Mouse (Mus musculus) hindbrain, embryonic 15.5 days (tissue): ENCODE measurements around the gene Kidins220. TPM values are rescaled to one million over a fixed set of nuclear protein-coding genes. Genes with fewer than 3 reads are reported as not detected.

Experiments used
- ATAC-seq: fragments of 200-750 bp; cut with Nextera tagmentation; 2 replicates; pipeline ENCODE4 v1.8.0; 2017; ENCODE audit warnings: low read depth, moderate number of reproducible peaks, moderate TSS enrichment; ENCODE audit not compliant: low FRiP score
- H3K27ac ChIP-seq: fragments of 300-500 bp; sonication (generic); replicated peaks from 2 replicates; pipeline ENCODE4 v1.5.1; 2015; ENCODE audit warnings: mild to moderate bottlenecking, inconsistent platforms
- H3K27me3 ChIP-seq: fragments of 300-500 bp; sonication (generic); 2 replicates; pipeline ENCODE4 v1.6.1; 2015; ENCODE audit warnings: control low read depth, inconsistent platforms
- H3K36me3 ChIP-seq: fragments of 300-500 bp; sonication (generic); 2 replicates; pipeline ENCODE4 v1.6.1; 2015; ENCODE audit warnings: control low read depth, inconsistent platforms
- H3K4me1 ChIP-seq: fragments of 300-500 bp; sonication (generic); replicated peaks from 2 replicates; pipeline ENCODE4 v1.6.1; 2015; ENCODE audit warnings: control low read depth, inconsistent platforms
- H3K4me2 ChIP-seq: fragments of 300-500 bp; sonication (generic); 2 replicates; pipeline ENCODE4 v1.6.1; 2015; ENCODE audit warnings: moderate library complexity, mild to moderate bottlenecking, inconsistent platforms
- H3K4me3 ChIP-seq: fragments of 300-500 bp; sonication (generic); 2 replicates; pipeline ENCODE4 v1.5.1; 2015; ENCODE audit warnings: mild to moderate bottlenecking, inconsistent platforms
- H3K9ac ChIP-seq: fragments of 300-500 bp; sonication (generic); 2 replicates; pipeline ENCODE4 v1.6.1; 2015; ENCODE audit warnings: inconsistent platforms
- H3K9me3 ChIP-seq: fragments of 300-500 bp; sonication (generic); 2 replicates; pipeline ENCODE4 v1.6.1; 2016; ENCODE audit warnings: control low read depth, inconsistent platforms
- WGBS: fragments of 180-500 bp; shearing (Covaris S2); methylation state at CpG from one replicate; pipeline ENCODE4 v1.1.7; 2015; 5-methylcytosine and 5-hydroxymethylcytosine counted together
- polyA plus RNA-seq: library from polyadenylated mRNA; unstranded; fragments of >200 nt; fragmentation: Nextera tagmentation; extraction: Ambion mirVana; gene quantifications from 2 replicates; pipeline ENCODE4 v1.2.1, GENCODE M21; 2015

The Kidins220 gene
- polyA plus RNA-seq, 1 experiment from 2014 or later: 140 TPM

DNA sequence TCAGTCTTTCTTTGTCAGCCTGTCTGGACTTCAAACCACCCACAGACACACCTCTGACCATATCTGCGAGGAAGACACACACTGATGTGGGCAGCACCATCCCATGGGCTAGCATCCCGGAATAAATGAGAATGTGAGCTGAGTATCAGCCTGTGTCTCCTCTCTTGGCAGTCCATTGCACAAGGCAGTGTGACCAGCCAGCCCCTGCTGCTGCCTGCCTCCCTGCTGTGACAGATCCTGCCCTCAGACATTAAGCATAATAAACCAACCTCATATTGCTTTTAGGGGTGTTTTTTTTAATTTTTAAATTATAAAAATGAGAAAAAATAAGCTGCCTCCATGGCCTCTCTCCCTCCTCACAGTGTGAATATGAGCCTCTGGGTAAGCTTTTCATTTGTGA, 8.7 kb upstream of the Kidins220 start:
- no peak overlapping the region for H3K4me2 ChIP-seq
- no peak overlapping the region for H3K4me3 ChIP-seq
- no peak overlapping the region for H3K27ac ChIP-seq
- no peak for ATAC-seq
- no peaks in the 10 kb centered on the region for H3K36me3 ChIP-seq
- no peaks in the 10 kb centered on the region for H3K9me3 ChIP-seq
- H3K4me1 ChIP-seq: no peaks in the 10 kb centered on the region
- no peaks in the 10 kb centered on the region for H3K27me3 ChIP-seq
- WGBS: 91% methylated on average over 2 of the region's 2 CpGs
- H3K9ac ChIP-seq: no peak overlapping the region

DNA sequence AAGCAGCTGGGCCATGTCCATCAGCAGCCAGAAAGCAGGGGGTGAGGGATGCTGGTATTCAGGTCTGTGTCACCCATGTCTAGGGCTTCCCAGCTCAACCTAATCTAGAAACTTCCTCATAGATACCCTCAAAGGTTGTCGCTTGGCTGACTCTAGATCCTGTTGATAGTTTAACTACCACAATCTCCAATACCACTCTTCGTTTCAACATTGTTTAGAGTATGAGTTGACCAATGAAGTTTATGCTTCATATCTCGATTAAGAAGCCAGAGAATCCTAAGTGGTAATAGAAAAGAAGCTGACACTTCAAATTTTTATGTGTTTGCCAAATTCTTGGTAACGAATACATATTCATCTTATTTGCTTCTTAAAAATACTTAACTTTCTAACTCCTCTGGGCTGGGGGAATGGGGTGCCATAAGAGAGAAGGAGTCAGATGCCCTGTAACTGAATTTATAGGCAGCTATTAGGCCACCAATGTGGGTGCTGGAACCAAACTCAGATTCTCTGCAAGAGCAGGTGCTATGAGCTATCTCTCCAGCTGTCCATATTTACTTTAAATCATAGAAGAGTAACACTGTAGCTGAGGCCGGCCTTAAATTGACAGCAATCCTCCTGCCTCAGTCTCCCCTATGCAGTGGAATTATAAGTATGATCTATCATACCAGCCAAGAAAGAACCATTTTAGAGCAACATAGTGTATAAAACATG, 3.1 kb upstream of the Kidins220 start:
- no peak overlapping the region for H3K9ac ChIP-seq
- WGBS: 89% methylated on average over 5 of the region's 5 CpGs
- no peaks in the 10 kb centered on the region for H3K36me3 ChIP-seq
- no peak overlapping the region for H3K4me2 ChIP-seq
- H3K4me3 ChIP-seq: no peak overlapping the region
- ATAC-seq: no peak
- H3K9me3 ChIP-seq: no peaks in the 10 kb centered on the region
- peaks cover 13% of the 10 kb centered on the region for H3K4me1 ChIP-seq
- H3K27me3 ChIP-seq: no peaks in the 10 kb centered on the region
- no peak overlapping the region for H3K27ac ChIP-seq

DNA sequence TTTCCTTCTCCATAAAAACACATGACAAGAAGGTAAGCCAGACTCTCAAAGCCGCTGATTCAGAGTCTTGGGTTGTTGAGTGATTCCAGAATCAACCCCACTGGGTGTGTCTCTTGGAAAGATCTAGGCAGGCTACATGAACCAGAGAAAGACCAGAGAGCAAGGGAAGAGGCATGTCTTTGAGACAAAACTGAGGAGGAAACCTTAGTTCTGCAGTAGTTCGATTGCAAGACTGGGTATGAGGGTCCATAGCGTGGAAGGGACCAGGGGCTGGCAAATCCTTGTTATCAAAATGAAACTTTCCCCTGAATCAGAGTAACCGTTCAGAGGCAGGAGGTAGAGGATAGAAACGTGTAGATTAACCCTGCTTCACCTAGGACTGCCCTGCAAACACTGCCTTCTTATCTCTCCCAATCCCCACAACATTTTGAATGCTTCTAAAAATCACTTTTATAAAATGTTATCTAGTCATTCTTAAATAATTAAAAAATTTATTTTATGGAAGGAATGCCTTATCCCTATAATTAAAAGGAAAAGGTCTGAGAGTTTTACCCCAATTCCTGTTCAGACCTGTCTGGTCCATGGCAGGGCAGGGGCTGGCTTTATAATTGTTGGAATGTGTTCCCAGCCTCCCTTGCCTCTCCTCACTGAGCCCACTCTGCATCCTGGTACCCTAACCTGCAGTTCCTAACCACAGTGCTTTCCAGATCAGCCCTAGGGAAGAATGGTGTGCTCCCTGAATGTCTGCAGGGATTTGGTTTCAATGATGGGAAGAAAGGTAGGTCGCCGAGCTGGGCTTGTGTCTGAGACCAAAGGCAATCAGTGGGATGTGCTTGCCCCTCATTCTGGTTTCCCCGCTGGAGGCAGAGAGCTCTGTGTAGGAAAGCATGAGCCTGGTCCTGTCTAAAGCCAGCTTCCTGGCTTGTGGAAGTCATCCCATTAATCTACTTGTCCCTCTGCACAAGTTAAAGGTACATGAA, 2.1 kb upstream of the Kidins220 start:
- H3K9ac ChIP-seq: no peak overlapping the region
- H3K4me3 ChIP-seq: no peak overlapping the region
- peaks cover 22% of the 10 kb centered on the region for H3K4me1 ChIP-seq
- no peaks in the 10 kb centered on the region for H3K27me3 ChIP-seq
- WGBS: 85% methylated on average over 8 of the region's 8 CpGs
- no peak for ATAC-seq
- H3K9me3 ChIP-seq: no peaks in the 10 kb centered on the region
- no peak overlapping the region for H3K4me2 ChIP-seq
- H3K27ac ChIP-seq: no peak overlapping the region
- H3K36me3 ChIP-seq: 0 out of 2 replicates have a peak, but pooled peaks cover 5% of the 10 kb centered on the region

DNA sequence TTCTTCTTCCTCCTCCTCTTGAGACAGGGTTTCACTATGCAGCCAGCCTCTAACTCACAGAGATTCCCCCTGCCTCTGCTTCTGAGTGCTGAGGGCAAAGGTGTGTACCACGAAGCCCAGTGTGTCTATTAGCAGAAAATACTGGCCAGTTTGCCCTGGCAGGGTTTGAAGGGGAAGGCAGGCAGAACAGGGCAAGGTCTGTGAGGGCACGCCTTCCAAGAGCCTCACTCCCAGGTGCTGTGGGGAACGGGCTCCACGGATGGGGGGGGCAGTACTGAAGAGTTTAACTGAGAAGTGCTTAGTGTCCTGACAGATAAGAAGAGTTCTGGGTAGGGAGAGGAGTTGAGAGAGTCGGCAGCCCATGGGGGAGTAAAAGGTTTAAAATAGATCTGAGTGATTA, 1.1 kb upstream of the Kidins220 start:
- no peaks in the 10 kb centered on the region for H3K27me3 ChIP-seq
- H3K9me3 ChIP-seq: no peaks in the 10 kb centered on the region
- H3K4me1 ChIP-seq: peaks cover 22% of the 10 kb centered on the region
- no peak overlapping the region for H3K27ac ChIP-seq
- H3K4me2 ChIP-seq: no peak overlapping the region
- no peak overlapping the region for H3K4me3 ChIP-seq
- ATAC-seq: no peak
- no peak overlapping the region for H3K9ac ChIP-seq
- 0 out of 2 replicates have a peak, but pooled peaks cover 5% of the 10 kb centered on the region for H3K36me3 ChIP-seq
- WGBS: 77% methylated on average over 5 of the region's 5 CpGs

DNA sequence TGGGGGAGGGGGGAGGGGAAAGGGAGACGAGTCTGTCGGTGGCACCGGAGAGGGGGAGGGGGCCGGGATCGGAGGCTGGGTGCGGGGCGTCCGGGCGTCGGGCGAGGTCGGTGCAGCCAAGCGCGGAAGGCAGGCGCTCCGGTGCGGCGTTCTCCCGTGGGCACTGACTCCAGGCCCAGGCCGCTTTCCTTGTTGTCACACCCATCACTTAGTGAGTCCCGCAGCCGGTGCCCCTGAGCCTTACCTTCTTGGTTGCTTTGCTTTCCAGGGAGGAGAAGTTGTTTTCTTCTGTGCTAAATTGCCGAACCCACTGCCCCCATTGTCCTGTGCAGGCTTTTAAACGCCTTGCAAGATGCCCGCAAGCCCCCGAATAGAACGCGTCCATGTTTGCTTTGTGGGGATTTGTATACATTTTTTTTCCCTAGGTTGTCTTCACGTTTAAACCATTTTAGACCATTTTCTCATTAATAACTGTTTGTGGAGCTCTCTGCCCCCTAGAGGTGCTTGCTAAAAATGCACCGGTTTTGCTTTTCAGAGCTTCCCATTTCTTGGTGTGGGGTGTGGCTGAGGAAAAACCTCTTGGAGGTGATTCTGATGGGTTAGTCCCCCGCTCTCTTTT, 499 bp downstream of the Kidins220 start:
- H3K36me3 ChIP-seq: 0 out of 2 replicates have a peak, but pooled peaks cover 5% of the 10 kb centered on the region
- H3K27ac ChIP-seq: peak overlapping the region; percentile 89
- H3K4me1 ChIP-seq: peaks cover 30% of the 10 kb centered on the region
- no peaks in the 10 kb centered on the region for H3K9me3 ChIP-seq
- peak overlapping the region; percentile 53 for H3K4me2 ChIP-seq
- no peaks in the 10 kb centered on the region for H3K27me3 ChIP-seq
- peak overlapping the region; percentile 61 for H3K4me3 ChIP-seq
- H3K9ac ChIP-seq: peak overlapping the region; percentile 66
- WGBS: under 1% methylated on average over 31 of the region's 31 CpGs
- peak; percentile 81 for ATAC-seq

DNA sequence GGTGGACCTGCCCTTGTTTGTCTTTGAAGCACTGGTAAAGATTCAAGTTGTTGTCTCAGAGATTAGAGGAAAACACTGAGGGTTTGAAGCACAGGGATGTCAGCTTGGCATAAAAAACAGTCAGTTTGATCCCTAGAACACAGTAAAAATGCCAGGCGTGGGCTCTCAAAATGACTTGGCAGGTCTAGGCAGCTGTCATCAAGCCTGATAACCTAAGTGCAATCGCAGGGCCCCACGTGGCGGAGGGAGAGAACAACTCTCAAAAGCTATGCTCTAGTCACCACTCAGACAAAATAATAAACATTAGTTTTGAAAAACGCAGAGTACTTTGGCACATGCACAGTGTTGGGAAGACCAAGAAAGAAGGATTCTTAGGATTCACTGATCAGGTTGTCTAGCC, 10.5 kb downstream of the Kidins220 start:
- Histone ChIP-seq H3K4me1 (no peaks in the 10 kb centered on the region), H3K4me2 (no peak overlapping the region), H3K36me3 (peaks cover 41% of the 10 kb centered on the region), H3K9me3 (no peaks in the 10 kb centered on the region), H3K27me3 (no peaks in the 10 kb centered on the region), H3K27ac (no peak overlapping the region), H3K9ac (no peak overlapping the region), H3K4me3 (no peak overlapping the region)
- 88% methylated on average over 5 of the region's 5 CpGs for WGBS
- no peak for ATAC-seq

DNA sequence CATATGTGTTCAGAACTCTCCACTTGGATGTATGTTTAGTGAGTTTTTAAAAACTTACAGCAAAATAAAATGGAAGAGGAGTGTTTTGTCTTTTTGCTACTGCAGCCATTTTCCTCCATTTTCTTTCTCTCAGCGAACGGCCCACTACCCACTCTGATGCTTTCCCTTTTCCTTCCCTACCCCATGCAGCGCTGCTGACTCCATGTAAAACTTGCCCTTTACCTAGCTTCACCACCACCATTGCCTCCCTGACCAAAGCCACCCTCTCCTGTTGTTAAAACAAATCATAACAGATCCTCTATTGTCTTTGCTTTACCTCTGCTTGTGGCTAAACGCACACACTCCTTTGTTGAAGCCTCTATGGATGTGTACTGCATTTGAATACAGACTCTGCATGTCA, 20.6 kb downstream of the Kidins220 start:
- WGBS: 86% methylated on average over 4 of the region's 4 CpGs
- ATAC-seq: no peak
- H3K4me2 ChIP-seq: no peak overlapping the region
- no peak overlapping the region for H3K27ac ChIP-seq
- no peak overlapping the region for H3K4me3 ChIP-seq
- H3K9me3 ChIP-seq: no peaks in the 10 kb centered on the region
- H3K27me3 ChIP-seq: no peaks in the 10 kb centered on the region
- no peaks in the 10 kb centered on the region for H3K4me1 ChIP-seq
- no peak overlapping the region for H3K9ac ChIP-seq
- peaks cover 89% of the 10 kb centered on the region for H3K36me3 ChIP-seq

DNA sequence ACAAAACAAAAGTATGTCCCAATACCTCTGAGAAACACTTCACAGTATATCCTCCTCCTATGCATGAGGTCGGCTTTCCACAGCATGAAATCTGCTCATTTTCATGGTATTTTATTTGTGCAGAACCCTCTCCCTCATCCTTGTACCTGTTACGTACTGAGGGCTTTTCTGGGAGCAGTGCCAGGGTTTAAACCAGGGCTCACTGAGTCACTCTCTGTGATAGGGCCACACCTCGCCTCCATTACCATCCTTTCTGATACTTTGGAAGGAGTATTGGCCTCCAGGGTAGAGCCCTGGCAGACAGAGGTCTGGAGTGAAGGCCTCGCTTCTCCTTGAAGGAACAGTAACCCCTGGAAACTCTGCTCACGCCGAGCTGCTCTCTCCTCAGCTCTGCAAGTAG, 30.6 kb downstream of the Kidins220 start:
- H3K4me3 ChIP-seq: no peak overlapping the region
- no peak overlapping the region for H3K9ac ChIP-seq
- no peak for ATAC-seq
- peaks cover 85% of the 10 kb centered on the region for H3K36me3 ChIP-seq
- no peak overlapping the region for H3K27ac ChIP-seq
- no peaks in the 10 kb centered on the region for H3K9me3 ChIP-seq
- no peaks in the 10 kb centered on the region for H3K27me3 ChIP-seq
- no peak overlapping the region for H3K4me2 ChIP-seq
- 84% methylated on average over 6 of the region's 6 CpGs for WGBS
- no peaks in the 10 kb centered on the region for H3K4me1 ChIP-seq

DNA sequence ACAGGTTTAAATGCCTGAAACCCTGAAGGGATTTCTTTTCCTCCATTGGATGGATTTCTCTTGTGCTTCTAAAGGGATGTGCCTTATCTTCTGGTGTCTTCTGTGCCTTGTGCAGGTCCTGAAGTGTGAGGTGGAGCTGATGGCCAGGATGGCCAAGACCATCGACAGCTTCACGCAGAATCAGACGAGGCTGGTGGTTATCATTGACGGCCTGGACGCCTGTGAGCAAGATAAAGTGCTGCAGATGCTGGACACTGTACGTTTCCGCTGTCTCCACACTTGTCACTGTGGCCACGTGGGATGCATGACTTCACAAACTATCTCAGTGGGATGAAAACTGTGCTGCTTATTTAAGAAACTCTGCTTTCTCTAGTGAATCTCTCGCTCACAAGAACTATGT, 35.2 kb downstream of the Kidins220 start:
- Histone ChIP-seq H3K36me3 (peaks cover 87% of the 10 kb centered on the region), H3K4me3 (no peak overlapping the region), H3K27me3 (no peaks in the 10 kb centered on the region), H3K4me2 (no peak overlapping the region), H3K4me1 (no peaks in the 10 kb centered on the region), H3K9me3 (no peaks in the 10 kb centered on the region), H3K27ac (no peak overlapping the region), H3K9ac (no peak overlapping the region)
- 92% methylated on average over 9 of the region's 9 CpGs for WGBS
- ATAC-seq: no peak

DNA sequence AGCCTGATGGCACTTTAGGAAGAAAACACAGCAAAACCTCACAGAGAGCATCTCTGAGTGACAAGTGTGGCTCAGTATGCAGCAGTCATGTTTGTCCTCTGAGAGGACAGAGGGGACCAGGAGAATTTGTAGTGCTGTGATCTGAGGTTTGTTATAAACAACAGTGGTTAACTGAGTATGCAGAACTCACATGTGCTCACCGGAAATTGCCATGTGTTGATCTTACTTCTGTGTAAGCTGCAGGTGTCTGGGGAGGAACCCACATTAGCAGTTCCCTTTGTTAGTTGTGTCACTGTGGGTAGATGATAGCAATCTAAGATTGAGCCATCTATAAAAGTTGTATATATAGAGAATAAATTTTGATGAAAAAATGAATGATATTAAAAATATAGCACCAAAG, 35.7 kb downstream of the Kidins220 start:
- no peak overlapping the region for H3K27ac ChIP-seq
- H3K9me3 ChIP-seq: no peaks in the 10 kb centered on the region
- WGBS: 86% methylated on average over 1 of the region's 1 CpGs
- H3K27me3 ChIP-seq: no peaks in the 10 kb centered on the region
- no peak overlapping the region for H3K4me3 ChIP-seq
- peaks cover 87% of the 10 kb centered on the region for H3K36me3 ChIP-seq
- ATAC-seq: no peak
- no peak overlapping the region for H3K9ac ChIP-seq
- no peaks in the 10 kb centered on the region for H3K4me1 ChIP-seq
- no peak overlapping the region for H3K4me2 ChIP-seq

DNA sequence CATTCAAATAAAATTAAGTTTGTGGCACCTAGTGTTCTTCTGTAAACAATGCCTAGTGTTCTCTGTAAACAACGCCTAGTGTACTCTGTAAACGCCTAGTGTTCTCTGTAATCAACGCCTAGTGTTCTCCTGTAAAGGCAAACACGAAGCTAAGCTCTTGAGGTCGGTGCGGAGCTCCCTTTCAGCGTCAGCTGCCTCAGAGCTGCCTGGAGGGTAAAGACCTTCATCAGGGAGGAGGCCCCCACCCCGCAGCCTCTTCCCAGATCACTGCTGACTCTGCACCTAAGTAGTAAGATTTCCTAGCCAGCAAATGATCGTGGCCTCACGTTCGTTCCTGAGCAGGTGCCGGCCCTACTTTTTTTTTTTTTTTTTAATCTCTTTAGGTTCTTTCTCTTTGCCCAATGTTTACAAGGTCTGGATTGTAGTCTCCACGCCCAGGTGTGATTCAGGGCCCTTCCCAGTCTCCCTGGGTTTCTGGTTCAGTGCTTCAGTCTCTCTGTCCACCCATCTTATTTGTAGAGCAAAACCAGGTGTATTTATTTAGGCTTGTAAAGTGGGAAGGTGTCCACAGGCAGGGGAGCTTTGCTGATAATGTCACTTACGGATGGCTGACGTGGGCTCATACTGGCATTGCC, 37.1 kb downstream of the Kidins220 start:
- no peak overlapping the region for H3K4me2 ChIP-seq
- WGBS: 80% methylated on average over 15 of the region's 15 CpGs
- no peaks in the 10 kb centered on the region for H3K9me3 ChIP-seq
- no peak overlapping the region for H3K27ac ChIP-seq
- no peaks in the 10 kb centered on the region for H3K27me3 ChIP-seq
- H3K9ac ChIP-seq: no peak overlapping the region
- peaks cover 88% of the 10 kb centered on the region for H3K36me3 ChIP-seq
- no peak overlapping the region for H3K4me3 ChIP-seq
- no peaks in the 10 kb centered on the region for H3K4me1 ChIP-seq
- no peak for ATAC-seq
